Mouse (Mus musculus): ENCODE data around the gene Tcl1.

DNA sequence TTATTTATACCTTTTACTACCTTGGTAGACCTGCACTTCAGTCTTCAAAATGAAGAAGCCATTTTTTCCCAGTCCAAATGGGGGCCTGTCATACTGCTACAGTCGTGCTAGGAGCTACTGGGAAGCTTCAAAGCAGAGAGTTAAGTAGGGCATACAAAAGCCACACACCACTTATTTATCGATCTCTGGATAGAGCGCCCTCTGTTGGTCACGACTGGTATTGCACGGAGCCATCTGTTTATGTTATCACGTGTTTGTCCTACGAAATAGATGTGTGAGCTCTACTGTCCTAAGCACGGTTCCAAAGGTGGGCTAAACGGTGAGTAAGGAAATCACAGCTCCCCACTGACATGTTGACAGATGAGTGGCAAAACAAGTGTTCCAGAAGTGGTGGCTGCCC, 36.2 kb upstream of the Tcl1 start:
- TF ChIP-seq CTCF (IDR thresholded peaks at IDR 0.05; ENCODE audit: borderline replicate concordance, insufficient read depth, low read length): no peak
- no peak for TF ChIP-seq POLR2A (IDR thresholded peaks at IDR 0.05; ENCODE audit: low read depth, low read length)
